Mouse (Mus musculus) left cerebral cortex, adult 18-20 months (tissue): Measurements from ENCODE around the gene Spx. TPM values are rescaled to one million over a fixed set of nuclear protein-coding genes. Genes with fewer than 3 reads are reported as not detected.

Experiments
- DNase-seq, 2 experiments: peaks; one replicate each; pipeline ENCODE4 v3.0.0; 2021 to 2022; ENCODE audit warnings: low spot score in 2 of 2, mixed read lengths in 1 of 2
- long read RNA-seq, 2 experiments: library from polyadenylated mRNA; stranded (forward); transcript quantifications; one replicate each; pipeline ENCODE4 v2.0.0; 2021
- total RNA-seq, 2 experiments: library from RNA; stranded (reverse); gene quantifications; 2 replicates each; pipeline ENCODE4 v1.2.3; 2021

Spx gene
- 1 to 10 TPM; 1.6 to 2.0 TPM for total RNA-seq
- long read RNA-seq, experiment 1, partial matches to known transcripts, result 5 of 9 reads
- long read RNA-seq, experiment 1, other reads (novel, unspliced or antisense), result 4 of 9 reads
- long read RNA-seq, experiment 2, partial matches to known transcripts, result 0 of 1 reads
- long read RNA-seq, experiment 2, other reads (novel, unspliced or antisense), result 1 of 1 reads

DNA sequence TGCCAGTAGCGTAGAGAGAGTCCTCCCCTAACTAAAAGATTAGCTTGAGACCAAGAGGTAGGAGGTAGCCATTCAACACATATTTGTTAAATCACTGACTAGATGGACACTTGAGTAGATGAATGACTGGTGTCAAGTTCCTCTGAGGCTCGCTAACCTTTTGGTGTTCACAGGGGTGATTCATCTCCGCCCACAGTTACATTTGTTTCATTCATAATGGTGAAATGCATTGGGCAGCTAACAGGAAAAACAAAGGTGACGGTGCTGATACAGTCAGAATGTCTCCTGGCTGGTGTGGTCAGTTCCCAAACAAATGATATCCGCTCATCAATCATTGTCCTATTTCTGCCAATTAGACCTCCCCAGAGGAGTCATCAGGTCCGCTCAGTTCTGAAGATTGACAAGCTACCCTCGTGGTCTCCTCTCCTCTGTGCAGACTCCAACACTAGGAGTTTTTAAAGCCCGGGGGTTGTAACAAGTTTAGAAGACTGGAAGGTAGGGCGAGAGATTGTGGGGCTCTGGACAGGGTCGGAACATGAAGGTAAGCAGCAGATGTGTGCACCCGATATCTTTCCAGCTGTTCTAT is at the start of gene Spx:
Gene Spx (plus strand): TSS at position 536 of the 586 bp plus-strand sequence.
- no peak for DNase-seq

DNA sequence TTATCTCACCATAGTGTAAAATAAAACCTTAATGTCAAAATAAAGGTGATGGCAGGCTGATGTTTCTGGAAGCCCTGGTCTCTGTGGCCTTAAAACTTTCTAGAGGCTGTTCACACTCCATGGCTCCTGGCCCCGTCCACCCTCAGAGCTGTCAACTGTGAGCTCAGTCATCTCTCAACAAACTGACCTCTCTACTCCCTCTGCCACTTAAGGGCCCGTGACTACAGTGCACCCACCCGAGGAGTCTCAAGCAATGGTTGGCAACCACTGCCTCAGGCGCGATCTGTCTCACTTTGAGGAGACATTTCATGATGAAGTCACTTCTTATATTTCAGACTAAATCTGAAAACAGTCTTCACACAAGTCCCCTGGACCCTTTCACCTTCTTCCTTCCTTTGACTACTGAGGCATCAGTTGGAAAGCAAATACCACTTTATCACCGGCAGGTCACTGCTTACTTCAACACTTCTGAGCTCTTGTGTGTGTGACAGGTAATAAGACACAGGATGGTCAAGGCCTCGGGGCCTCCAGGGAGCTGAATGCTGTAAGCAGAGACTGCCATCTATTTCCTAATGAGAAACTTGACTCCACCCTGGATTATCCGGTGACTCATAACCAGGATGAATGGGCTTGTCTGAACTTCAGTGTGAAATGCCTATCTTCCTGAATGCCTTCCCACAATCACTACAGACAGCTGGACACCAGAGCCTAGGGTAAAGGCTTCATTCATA is 47.3 kb upstream of the Spx start:
- no peak for DNase-seq

DNA sequence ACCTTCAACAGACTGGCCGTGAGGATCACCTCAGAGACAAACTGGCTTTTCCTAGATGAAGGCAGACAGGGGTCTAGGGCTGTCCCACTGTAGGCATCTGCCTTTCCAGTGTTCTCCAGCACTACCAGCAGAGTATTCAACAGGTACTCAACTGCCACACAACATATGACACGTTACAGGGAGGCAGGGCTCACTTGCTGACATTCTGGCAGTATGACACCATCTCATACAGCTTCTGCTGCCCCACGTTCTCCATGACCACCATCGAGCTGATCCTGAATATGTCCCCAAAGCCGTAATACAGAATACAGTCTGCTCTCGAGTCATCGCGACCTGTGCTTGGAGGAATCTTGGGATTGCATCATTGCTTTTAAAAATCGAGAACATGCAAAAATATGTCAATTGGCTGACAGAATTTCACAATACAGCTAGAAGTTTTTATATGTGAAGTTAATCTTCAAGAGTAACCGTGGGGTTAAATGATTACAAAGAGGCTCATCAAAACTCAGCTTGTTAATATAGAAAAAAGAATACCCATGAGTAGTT is 46.7 kb upstream of the Spx start:
- DNase-seq, result no peak

DNA sequence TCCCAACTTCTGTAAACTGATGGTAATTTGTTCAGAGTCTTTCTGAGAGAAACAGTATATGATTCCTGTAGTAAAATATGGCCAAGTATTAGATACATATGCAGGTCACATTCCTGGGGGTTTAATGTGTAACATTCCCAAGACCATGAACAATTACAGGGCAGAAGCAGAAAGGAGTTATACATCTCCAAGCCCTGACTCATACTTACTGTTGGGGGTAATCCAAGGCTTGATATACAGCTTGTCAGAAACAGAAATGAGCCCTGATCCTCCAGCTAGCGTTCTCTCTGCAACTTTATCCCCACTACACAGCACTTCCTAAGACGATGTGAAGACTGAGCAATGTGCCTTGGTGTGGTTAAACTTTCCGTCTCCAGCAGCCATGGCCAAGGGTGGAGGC is 45.7 kb upstream of the Spx start:
- DNase-seq, result no peak

DNA sequence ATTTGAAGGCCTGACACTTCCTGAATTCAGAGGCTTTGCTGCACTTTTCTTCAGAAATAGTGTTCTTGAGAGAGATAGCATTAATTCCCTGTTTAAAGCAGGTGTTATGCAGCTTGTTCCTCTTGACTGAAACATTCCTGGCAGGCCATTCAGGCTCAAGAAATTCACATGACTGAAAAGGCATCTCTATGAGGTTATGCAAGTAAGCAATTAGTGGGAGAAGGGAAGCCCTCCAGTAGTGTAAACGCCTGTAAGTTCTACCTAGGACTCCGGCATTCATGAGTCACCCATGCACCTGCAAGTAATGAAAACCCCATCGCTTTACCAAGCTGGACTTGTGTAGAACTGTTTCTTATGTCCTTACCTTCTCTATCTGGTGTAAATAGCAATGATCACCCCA is 43.7 kb upstream of the Spx start:
- no peak for DNase-seq

DNA sequence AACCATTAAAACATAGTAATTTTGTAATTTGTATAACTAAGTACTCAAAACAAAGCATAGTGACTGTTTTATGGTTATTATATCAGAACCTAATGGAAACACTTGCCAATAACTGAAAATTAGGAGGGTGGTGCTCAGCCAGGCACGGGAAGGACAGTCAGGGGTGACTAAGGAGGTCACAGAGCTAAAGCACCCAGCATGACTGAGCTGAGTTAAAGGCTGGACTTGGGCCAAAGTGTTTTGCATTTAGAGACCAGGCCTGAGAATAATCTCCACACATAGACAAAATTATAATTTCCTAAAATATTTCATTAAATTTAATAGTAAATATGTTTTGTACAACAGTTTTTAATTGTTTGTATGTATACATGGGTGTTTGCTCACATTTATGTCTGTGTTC is 36.2 kb upstream of the Spx start:
- no peak for DNase-seq

DNA sequence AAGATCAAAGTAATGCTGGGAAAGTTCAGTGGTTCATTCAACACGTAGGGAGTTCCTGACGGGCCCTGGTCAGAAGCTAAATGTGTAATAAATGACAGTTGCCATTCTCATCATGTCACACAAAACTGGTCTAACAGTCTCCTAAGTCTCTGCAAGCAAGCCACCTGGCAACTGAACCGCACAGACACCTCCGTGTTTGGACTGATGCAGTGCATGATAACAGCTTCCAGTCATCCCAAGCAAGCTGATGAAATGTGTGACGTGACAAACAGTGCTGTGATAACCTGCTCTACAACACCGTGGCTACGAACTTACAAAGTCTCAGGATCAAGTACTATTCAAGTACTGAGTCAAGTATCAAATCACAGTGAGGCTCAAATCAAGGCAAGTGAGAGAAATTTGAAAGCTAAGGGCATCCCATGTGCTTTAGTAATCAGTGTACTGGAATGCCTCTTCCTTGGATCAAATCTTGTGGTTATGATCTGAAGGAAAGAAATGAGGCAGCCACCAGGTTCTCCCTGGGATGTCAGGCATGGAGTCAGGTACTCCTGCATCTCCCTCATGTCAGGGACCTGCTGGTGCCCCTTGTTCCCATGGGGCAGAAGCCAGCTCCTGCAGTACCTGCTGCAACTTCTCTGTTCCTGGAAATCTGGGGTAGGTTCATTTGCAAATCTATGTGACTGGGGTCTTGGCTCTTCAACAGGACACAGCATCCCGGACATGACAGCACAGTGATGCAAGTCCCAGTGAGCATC is 34.5 kb upstream of the Spx start:
- no peak for DNase-seq

DNA sequence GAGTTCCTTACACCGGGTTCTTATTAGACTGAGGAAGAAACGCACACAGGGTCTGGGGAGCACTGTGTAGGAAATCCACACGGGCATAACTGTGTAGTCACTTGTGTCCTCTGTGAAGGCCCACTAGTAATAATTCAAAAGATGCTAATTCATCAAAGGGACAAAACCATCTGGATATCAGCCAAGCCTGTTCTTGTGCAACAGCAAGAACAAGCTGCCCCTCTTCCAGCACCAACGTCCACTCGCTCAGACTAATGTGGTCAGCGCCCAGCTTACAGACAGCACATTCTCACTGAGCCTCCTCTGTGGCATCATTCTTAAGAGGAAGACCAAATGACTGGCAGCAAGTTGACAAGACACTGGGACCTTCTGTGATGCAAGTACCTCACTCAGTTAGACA is 33.3 kb upstream of the Spx start:
- no peak for DNase-seq

DNA sequence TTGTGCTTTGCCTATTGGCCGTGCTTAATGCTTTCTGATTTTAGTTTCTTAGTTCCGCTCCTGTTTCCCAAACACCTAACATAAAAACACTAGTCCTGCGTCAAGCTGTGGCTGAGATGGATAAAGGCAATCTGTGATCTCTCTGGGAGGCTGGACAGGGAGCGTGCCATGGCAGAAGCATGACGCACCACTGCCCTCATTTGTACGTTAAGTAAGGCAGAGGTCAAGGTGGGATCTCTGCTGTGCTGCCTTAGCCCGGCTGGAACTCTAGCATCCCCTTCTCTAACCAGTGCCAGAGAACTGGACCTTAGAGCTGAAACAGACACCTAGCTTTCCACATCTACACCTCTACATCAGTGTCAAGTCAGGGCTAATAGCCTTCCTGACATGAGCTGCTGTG is 31.6 kb upstream of the Spx start:
- no peak for DNase-seq

DNA sequence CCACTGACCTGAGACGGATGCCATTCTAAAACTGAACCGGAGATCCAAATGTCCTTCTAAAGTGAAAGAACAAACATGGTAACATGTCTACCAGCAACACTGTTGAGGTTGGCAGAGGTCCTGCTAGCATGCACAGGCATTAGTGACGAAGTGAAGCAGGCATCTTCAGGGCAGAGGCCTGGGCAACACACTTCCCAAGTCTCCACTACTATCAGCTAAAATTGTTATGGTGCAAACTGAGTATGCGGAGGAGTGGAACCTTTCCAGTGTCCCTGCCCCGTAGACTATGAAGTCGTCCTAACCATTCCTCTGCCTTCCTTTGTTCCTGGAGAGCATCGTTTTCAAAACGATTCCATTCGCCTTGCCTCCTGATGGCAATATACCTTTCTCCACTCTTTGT is 28.7 kb upstream of the Spx start:
- DNase-seq, result no peak

DNA sequence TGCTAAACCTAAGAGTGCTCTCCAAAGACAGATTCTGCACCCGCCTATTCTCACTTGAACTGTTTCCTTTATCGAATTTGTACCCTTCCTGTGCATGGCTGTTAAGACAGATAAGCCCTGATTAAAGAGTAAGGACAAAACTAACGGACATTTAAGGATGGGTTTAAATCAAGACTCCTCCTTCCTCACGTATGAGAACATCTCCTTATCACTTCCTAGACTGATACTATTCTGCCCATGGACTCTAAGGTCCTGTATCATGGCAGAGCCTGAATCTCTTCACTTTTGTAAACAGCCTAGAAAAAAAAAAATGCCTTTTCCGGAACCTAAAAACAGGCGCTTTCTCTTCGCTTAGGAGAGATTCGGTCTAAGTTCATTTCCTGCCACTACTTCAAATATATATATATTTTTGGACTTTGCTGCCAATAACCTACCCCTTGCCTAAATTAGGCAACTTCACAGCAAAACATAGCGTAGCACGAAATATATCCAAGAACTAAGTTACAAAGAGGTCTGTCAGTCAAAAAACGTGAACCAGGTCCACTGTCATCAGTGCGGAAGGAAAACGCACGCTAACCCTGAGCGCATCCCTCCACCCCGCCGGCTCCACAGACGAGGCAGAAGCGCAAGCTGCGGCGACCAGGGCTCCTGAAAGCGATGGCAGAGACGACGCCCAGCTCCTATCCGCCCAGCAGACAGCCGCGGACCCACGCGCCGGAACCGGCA is 26.8 kb upstream of the Spx start:
- no peak for DNase-seq

DNA sequence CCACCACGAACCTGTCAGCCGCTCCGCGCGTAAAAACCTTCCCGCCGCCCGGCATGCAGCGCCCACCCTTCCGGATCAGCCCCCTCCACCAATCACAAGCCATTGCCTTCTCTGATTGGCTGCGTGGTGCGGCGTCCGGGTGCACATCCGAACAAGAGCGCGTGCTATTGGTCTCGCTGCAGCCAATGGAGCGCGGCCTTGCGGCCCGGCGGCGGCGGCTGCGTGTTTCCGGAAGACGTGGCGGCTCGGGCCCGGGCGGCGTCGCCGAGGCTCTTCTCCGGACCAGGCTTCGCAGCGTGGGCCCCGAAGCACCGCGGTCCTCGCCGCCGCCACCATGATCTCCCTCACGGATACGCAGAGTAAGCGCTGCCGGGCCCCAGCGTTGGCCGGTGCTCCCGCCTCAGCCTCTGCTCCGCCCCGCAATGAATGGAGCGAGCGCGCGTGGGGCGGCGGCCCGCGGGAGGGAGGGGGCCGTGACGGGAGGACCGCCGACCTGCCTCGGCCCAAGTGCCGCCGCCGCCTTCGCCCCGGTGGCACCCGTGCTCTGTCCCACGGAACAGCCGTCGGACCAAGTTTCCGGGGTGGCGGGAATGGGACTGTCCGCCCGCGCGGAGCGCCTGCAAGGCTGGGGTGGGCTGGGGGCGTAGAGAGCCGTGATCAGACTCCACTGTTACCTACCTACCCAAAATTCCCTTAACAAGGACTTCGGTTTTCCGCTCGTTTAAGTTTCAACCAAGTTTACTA is 26.1 kb upstream of the Spx start, which contains the start of the genes Recql and Golt1b:
Gene Recql (minus strand): TSS at position 77 of the 744 bp plus-strand sequence.
Gene Golt1b (plus strand): TSS at position 211 of the 744 bp plus-strand sequence.
- peak; percentile 98 to 99 for DNase-seq

DNA sequence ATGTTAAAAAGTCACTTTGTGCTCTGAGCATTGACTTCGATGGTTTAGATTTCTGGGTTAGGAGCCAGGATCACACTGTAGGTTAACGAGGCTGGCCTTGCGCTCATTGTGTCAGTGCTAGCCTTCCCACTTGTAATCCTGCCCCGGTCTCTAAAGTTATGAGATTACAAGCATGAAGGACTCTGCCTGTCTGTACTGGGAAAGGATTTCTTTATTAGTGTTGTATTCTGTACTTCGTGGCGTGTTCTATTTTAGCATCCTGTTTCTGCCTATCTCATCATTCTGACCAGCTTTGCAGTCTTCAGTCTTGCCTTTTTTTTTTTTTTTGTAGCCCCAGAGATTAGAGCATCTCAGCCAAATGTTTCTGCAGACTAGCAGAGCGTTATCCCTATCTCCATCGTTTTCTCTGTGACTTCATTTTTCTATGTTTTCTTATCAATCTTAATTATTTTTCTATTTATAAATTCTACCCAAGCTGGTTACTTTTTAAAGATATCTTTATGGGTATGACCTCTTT is 25.4 kb upstream of the Spx start:
- no peak for DNase-seq

DNA sequence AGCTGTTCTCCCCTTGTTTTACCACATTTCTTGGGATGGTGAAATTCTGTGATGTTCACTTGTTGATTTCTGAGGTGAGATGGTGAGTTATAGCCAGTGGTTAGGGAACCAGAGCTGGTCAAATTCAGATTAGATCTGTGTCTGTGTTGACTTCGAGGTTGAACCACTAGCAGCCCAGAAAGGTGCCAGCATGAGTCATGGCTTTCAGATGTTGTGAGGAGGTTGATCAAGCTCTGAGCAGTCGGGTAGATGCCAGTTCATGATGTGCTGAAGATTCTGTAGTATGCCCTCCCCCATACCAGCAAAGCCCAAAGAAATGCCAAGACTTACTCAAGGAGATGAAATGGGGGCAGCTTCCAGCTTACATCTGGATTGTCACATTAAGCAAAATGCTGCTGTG is 24.1 kb upstream of the Spx start:
- DNase-seq, result no peak

DNA sequence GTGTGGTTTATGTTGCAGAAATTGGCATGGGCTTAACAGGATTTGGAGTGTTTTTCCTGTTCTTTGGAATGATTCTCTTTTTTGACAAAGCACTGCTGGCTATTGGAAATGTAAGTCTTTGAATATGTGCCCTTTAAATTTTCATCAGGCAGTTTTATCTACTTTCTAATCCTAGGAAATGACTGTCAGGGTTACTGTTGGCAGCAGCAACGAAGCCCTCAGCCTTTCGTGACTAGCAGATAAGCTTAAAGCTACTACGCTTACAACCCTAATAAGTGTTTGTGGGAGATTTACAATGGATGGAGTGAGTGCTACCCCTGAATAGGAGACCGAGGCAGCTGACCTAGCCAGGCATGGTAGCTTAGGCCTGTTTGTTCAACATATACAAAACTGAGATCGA is 20.9 kb upstream of the Spx start:
- DNase-seq, result no peak

DNA sequence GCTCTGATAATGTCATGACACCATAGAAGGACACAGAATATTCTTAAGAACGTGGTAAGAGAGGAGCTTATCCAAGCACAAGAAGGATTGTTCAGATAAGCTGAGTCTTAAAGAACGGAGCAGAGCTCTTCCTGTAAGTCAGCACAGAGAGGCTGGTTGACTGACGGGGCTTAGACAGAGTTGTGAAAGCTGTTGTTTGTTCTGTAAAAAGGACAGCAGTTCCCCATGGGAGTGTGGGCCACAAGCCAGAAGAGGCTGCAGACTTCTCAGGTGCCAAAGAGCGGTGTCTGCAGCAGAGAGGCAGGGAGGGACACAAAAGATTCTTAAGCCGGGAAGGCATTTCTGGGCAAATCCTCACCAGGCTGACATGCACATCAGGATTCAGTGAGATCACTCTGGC is 18.6 kb upstream of the Spx start:
- peak in 1 of 2 experiments; percentile 9 for DNase-seq

DNA sequence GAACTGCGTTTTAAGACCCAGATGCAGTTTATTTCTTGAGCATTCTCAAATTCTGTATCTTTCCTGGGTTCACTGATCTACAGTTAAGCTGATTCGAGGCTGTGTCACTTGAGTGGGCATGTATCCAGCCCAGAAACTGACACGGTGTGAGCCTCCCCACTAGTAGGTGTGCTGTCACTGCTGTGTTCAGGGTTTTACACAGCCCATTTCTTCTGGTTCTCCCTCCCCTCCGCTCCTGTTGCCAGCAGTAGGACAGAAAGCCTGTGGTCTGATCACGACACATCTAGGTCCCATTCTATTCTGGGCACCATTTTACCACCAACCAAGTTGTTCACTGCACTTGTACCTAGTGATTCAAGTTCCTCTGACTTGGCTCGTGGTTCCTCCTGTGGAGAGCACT is 17.5 kb upstream of the Spx start:
- DNase-seq, result no peak

DNA sequence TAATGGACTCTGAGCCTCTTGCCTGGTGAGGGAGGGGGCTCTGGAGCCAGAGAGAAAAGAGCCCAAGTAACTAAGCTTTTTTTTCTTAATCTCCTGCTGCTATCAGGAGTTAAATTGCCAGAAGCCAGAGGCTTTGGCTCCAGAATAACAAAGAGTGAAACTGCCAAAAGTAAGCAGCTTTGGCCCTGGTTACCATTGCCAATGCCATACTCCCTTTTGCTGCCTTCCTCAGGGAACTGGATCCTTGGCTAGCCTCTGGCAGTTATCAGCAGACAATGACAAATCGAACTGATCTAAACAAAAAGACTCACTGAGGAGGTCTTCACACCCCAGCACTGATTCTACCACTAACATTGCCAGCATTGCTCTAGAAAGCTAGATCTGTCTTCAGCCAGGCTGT is 2.1 kb upstream of the Spx start:
- no peak for DNase-seq

DNA sequence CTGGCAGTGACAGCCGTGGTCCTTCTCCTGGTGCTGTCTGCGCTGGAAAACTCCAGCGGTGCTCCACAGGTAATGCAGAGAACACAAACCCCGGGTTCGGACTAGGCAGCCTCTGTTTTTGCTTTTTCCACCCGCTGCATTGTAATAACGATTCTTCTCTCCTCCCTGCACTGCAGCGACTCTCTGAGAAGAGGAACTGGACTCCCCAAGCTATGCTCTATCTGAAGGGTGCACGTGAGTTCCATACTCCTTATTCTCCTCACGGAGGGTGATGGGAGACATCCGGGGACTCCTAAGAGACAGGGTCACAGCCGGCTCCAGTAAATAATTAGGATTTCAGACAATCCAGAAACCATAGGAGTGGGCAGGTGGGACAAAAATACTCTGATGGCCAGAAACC is 604 bp downstream of the Spx start:
- no peak for DNase-seq

DNA sequence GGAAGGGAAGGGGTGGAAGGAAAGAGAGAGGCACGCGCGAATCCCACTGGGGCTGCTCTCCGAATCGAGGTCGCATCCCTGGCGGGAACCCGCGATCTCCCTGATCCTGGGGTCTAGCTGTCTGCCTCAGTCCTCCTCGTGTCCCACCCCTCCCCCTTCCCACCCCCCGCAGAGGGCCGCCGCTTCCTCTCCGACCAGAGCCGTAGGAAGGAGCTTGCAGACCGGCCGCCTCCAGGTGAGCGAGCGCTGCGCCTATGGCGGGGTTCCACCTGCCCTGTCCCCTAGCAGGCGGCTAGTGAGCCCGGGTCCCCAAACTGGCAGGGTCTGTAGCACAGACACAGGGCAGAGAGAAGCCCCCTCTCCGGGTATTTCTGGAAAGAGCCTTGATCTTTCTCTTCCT is 1.4 kb downstream of the Spx start:
- DNase-seq, result no peak
